Mouse (Mus musculus) mature B cell (primary cell): ENCODE measurements around the gene Vav2.

Experiments
- in situ Hi-C: fragments of 300-500 bp; cut with MboI; formaldehyde crosslinking; loops from 2 replicates; pipeline ENCODE4 v1.14.3; 2019

Gene Vav2

GRCm38 (mm10) chr2:27368980-27369379, 57.9 kb downstream of the Vav2 start:
- in situ Hi-C loops, result no loop called here

- in situ Hi-C loops, result no loop called here
These were observed 61.5 kb downstream of the Vav2 start for GRCm38 (mm10) chr2:27365296-27365695.

GRCm38 (mm10) chr2:27361786-27362185, 65.0 kb downstream of the Vav2 start:
- in situ Hi-C loops, result no loop called here

- in situ Hi-C loops, result no loop called here
These were observed 68.4 kb downstream of the Vav2 start for GRCm38 (mm10) chr2:27358461-27358860.

GRCm38 (mm10) chr2:27355684-27356083, 71.1 kb downstream of the Vav2 start:
- in situ Hi-C loops, result no loop called here

GRCm38 (mm10) chr2:27354610-27355211, 72.1 kb downstream of the Vav2 start:
- in situ Hi-C loops, result no loop called here

- in situ Hi-C loops, result no loop called here
These were observed 74.1 kb downstream of the Vav2 start for GRCm38 (mm10) chr2:27352720-27353119.

GRCm38 (mm10) chr2:27350371-27350770, 76.5 kb downstream of the Vav2 start:
- in situ Hi-C loops, result no loop called here

- in situ Hi-C loops, result no loop called here
These were observed 82.8 kb downstream of the Vav2 start for GRCm38 (mm10) chr2:27343984-27344453.

GRCm38 (mm10) chr2:27340682-27341081, 86.2 kb downstream of the Vav2 start:
- in situ Hi-C loops, result no loop called here

GRCm38 (mm10) chr2:27339051-27339450, 87.8 kb downstream of the Vav2 start:
- in situ Hi-C loops, result no loop called here

GRCm38 (mm10) chr2:27337261-27337660, 89.6 kb downstream of the Vav2 start:
- in situ Hi-C loops, result no loop called here

- in situ Hi-C loops, result no loop called here
These were observed 90.2 kb downstream of the Vav2 start for GRCm38 (mm10) chr2:27336600-27336999.

- in situ Hi-C loops, result no loop called here
These were observed 92.0 kb downstream of the Vav2 start for GRCm38 (mm10) chr2:27334816-27335215.

GRCm38 (mm10) chr2:27331560-27331959, 95.3 kb downstream of the Vav2 start:
- in situ Hi-C loops, result no loop called here

- in situ Hi-C loops, result no loop called here
These were observed 96.4 kb downstream of the Vav2 start for GRCm38 (mm10) chr2:27330446-27330845.

GRCm38 (mm10) chr2:27329386-27330060, 97.3 kb downstream of the Vav2 start:
- in situ Hi-C loops, result no loop called here

- in situ Hi-C loops, result no loop called here
These were observed 98.2 kb downstream of the Vav2 start for GRCm38 (mm10) chr2:27328613-27329041.

GRCm38 (mm10) chr2:27327886-27328285, 98.9 kb downstream of the Vav2 start:
- in situ Hi-C loops, result no loop called here

- in situ Hi-C loops, result no loop called here
These were observed 99.8 kb downstream of the Vav2 start for GRCm38 (mm10) chr2:27327076-27327475.

- in situ Hi-C loops, result no loop called here
These were observed 100.5 kb downstream of the Vav2 start for GRCm38 (mm10) chr2:27326357-27326756.

GRCm38 (mm10) chr2:27324690-27325089, 102.1 kb downstream of the Vav2 start:
- in situ Hi-C loops, result no loop called here

GRCm38 (mm10) chr2:27321431-27321875, 105.4 kb downstream of the Vav2 start:
- in situ Hi-C loops, result no loop called here
